Mouse (Mus musculus) heart, adult 2 months (tissue): ENCODE measurements around the gene Nrg4.

Experiments used
- CTCF ChIP-seq: fragments of 200-600 bp; IDR thresholded peaks from 2 replicates; pipeline ENCODE4 v1.8.1; 2022; ENCODE audit warnings: antibody characterized with exemption, mild to moderate bottlenecking, moderate library complexity
- POLR2A ChIP-seq: fragments of 200-500 bp; IDR thresholded peaks from 2 replicates; pipeline ENCODE4 v1.6.1; 2011; ENCODE audit warnings: mild to moderate bottlenecking, low read depth, low read length, control low read depth; ENCODE audit not compliant: insufficient read depth

DNA sequence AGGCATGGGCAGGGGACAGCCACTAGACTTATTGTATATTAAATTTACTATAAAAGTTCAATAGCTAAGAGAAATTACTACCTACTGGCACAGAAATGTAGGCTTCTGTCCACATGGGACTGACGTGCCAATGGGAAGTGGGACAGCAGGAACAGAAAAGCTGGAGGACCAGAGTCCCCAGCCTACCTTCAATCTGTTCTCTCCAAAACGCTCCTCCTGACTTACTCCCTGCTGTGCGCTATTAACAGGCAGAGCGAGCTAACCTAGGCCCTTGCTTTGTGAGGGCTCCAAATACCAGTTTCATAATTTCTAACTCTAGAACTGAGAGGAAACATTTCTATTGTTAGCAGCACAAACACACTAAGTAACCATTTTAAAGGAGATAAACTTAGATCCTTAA lies 52.7 kb downstream of the Nrg4 start:
- TF ChIP-seq CTCF (no peak), POLR2A (no peak)
